Comparison of ENCODE assay signal across 20 mouse cellular contexts in the genomic region with DNA sequence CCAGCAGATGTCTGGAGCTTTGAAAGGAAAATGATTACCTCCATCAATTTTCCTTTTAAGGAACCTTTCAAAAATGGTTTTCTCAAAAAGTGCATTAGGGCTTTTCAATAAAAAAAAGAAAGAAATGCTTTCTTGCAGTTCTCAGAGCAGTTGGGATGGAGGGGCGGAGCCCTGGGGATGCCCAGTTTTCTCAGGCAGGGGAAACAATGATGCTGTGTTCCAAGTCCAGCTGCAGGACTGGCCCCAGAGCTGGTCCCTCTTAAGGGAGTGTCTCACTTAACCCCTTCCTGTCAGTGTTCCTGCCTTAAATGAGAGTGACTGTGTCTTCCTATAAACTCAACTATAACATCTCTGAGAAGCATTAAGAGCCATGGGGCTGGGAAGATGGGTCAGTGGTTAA.
DNase-seq lines count a peak whose midpoint lies in the region; ATAC-seq lines count a peak whose summit lies in the region.
"Had no signal": no experiment of that assay in that cellular context is flagged by ENCODE, and none has a peak within 500 bp of the region (broad histone marks: within the 10 kb centered on the region; RNA-seq: fewer than 3 reads in every experiment).

No protein-coding gene starts in this region.

- DNase-seq in layer of hippocampus, adult 11-12 months (ENCODE audit: low spot score), result peak; percentile 30
- DNase-seq in layer of hippocampus, adult 18-20 months (ENCODE audit: low spot score in 2 of 2), result no peak
- peak; percentile 43 to 59 for DNase-seq in right cerebral cortex, postnatal 10 days (ENCODE audit: low spot score in 2 of 2)
- no peak for DNase-seq in right cerebral cortex, postnatal 25 days
- no peak for DNase-seq in hindbrain, embryonic 11.5 days (ENCODE audit: low spot score)
- no peak for DNase-seq in adrenal gland, postnatal 14 days
- no peak for DNase-seq in adrenal gland, adult 8-10 months
- DNase-seq: adrenal gland, adult 2 months; cerebellum, adult 9-11 months; gastrocnemius, postnatal 14 days; heart, postnatal 10 days; kidney, adult 18-20 months; kidney, postnatal 25 days; thymus, postnatal 4 days had no signal

- H3K36me3 ChIP-seq in hindbrain, embryonic 11.5 days (ENCODE audit: control insufficient read depth, insufficient read depth, low read length), result no peaks in the 10 kb centered on the region
- H3K36me3 ChIP-seq in limb, embryonic 12.5 days, result no peaks in the 10 kb centered on the region
- H3K36me3 ChIP-seq: embryonic facial prominence, embryonic 12.5 days; neural tube, embryonic 13.5 days had no signal

- no peak overlapping the region for H3K27ac ChIP-seq in hindbrain, embryonic 11.5 days (ENCODE audit: low read depth, low read length)
- 0 out of 2 replicates have a peak overlapping the region, but pooled peaks have one; percentile 20 for H3K27ac ChIP-seq in limb, embryonic 12.5 days
- H3K27ac ChIP-seq: embryonic facial prominence, embryonic 12.5 days; left cerebral cortex, adult 2 months had no signal

- no peak overlapping the region for H3K4me3 ChIP-seq in hindbrain, embryonic 11.5 days (ENCODE audit: low read depth, low read length)
- no peak overlapping the region for H3K4me3 ChIP-seq in limb, embryonic 12.5 days (replicated peaks)
- H3K4me3 ChIP-seq: embryonic facial prominence, embryonic 12.5 days; left cerebral cortex, adult 2 months; neural tube, embryonic 13.5 days had no signal

- no peak overlapping the region for H3K4me2 ChIP-seq in hindbrain, embryonic 11.5 days (replicated peaks; ENCODE audit: low read depth, low read length)
- no peak overlapping the region for H3K4me2 ChIP-seq in limb, embryonic 12.5 days
- H3K4me2 ChIP-seq: embryonic facial prominence, embryonic 12.5 days; neural tube, embryonic 13.5 days had no signal

- H3K4me1 ChIP-seq in hindbrain, embryonic 11.5 days (replicated peaks; ENCODE audit: control insufficient read depth, insufficient read depth, low read length), result no peaks in the 10 kb centered on the region
- H3K4me1 ChIP-seq in limb, embryonic 12.5 days (replicated peaks), result 0 out of 2 replicates have a peak, but pooled peaks cover 5% of the 10 kb centered on the region

- no peaks in the 10 kb centered on the region for H3K9me3 ChIP-seq in hindbrain, embryonic 11.5 days (ENCODE audit: control insufficient read depth, low read length)
- peaks cover 5% of the 10 kb centered on the region; the same call in 1 of the 2 replicates for H3K9me3 ChIP-seq in limb, embryonic 12.5 days
- H3K9me3 ChIP-seq: embryonic facial prominence, embryonic 12.5 days; neural tube, embryonic 13.5 days had no signal

- H3K27me3 ChIP-seq in hindbrain, embryonic 11.5 days (ENCODE audit: control insufficient read depth, insufficient read depth, low read length), result no peaks in the 10 kb centered on the region
- no peaks in the 10 kb centered on the region for H3K27me3 ChIP-seq in limb, embryonic 12.5 days
- H3K27me3 ChIP-seq: embryonic facial prominence, embryonic 12.5 days; neural tube, embryonic 13.5 days had no signal

- ATAC-seq in hindbrain, embryonic 11.5 days (ENCODE audit: low FRiP score), result peak; percentile 75
- ATAC-seq in limb, embryonic 12.5 days (ENCODE audit: insufficient number of reproducible peaks, insufficient read depth, low FRiP score, low TSS enrichment, low read depth), result no peak
- ATAC-seq: CD4-positive, CD25-positive, alpha-beta regulatory T cell, adult 4 months; midbrain, embryonic 16.5 days had no signal

- H3K9ac ChIP-seq in hindbrain, embryonic 11.5 days (ENCODE audit: low read depth, low read length), result no peak overlapping the region
- no peak overlapping the region for H3K9ac ChIP-seq in limb, embryonic 12.5 days (replicated peaks)
- H3K9ac ChIP-seq: embryonic facial prominence, embryonic 12.5 days; neural tube, embryonic 13.5 days had no signal

- 80% methylated on average over 1 of the region's 1 CpGs for WGBS in hindbrain, embryonic 11.5 days
- 65% methylated on average over 1 of the region's 1 CpGs for WGBS in limb, embryonic 12.5 days

Comparison
In these comparisons a context has a peak if more than half of its experiments do, and no peak if none do; other contexts are left out.
1. DNase-seq: peak in layer of hippocampus, adult 11-12 months (single experiment) and right cerebral cortex, postnatal 10 days (2 of 2); none in layer of hippocampus, adult 18-20 months (0 of 2), right cerebral cortex, postnatal 25 days (single experiment), hindbrain, embryonic 11.5 days (single experiment), adrenal gland, postnatal 14 days (single experiment) and adrenal gland, adult 8-10 months (single experiment).